In genomic region chr12:8640711-8641424, GRCm38 (mm10) we compare ENCODE assay signal across 8 mouse cellular contexts. TPM values are rescaled to one million over a fixed set of nuclear protein-coding genes. Genes with fewer than 3 reads are reported as not detected.
A peak's percentile ranks its signal among the peaks of the same experiment; 100 is the strongest.
DNase-seq lines count a peak whose midpoint lies in the region; ATAC-seq and TF ChIP-seq lines count a peak whose summit lies in the region.

No protein-coding gene starts in this region.

- TF ChIP-seq EP300 in MEL (IDR thresholded peaks at IDR 0.05; ENCODE audit: low read depth in 1 of 2, low read length in 2 of 2) = no peak

- no peaks in the 10 kb centered on the region for H3K36me3 ChIP-seq in MEL (ENCODE audit: control insufficient read depth in 1 of 2, insufficient read depth in 2 of 2, low read length in 2 of 2)
- no peaks in the 10 kb centered on the region for H3K36me3 ChIP-seq in forebrain, postnatal 0 days (ENCODE audit: insufficient read depth)
- H3K36me3 ChIP-seq in lung, embryonic 15.5 days = no peaks in the 10 kb centered on the region

- H3K4me1 ChIP-seq in MEL (ENCODE audit: control insufficient read depth in 1 of 2, insufficient read depth in 2 of 2, low read length in 2 of 2) = no peaks in the 10 kb centered on the region
- no peaks in the 10 kb centered on the region for H3K4me1 ChIP-seq in cerebellum, adult 2 months (ENCODE audit: control insufficient read depth, insufficient read depth, low read length)
- no peaks in the 10 kb centered on the region for H3K4me1 ChIP-seq in forebrain, postnatal 0 days (ENCODE audit: insufficient read depth)
- peaks cover 5% of the 10 kb centered on the region; the same call in 1 of the 2 replicates for H3K4me1 ChIP-seq in lung, embryonic 15.5 days

- peak overlapping the region; percentile 98 for H3K27ac ChIP-seq in MEL (ENCODE audit: control insufficient read depth, low read depth, low read length)
- H3K27ac ChIP-seq in cerebellum, adult 2 months (ENCODE audit: insufficient read depth, low read length) = peak overlapping the region; percentile 100
- peak overlapping the region; percentile 92 for H3K27ac ChIP-seq in forebrain, postnatal 0 days (ENCODE audit: low read depth, low read length)
- H3K27ac ChIP-seq in lung, embryonic 15.5 days = peak overlapping the region; percentile 98

- peak overlapping the region; percentile 100 for H3K9ac ChIP-seq in MEL (ENCODE audit: control insufficient read depth, low read depth, low read length, poor library complexity, severe bottlenecking)
- peak overlapping the region; percentile 93 for H3K9ac ChIP-seq in forebrain, postnatal 0 days
- H3K9ac ChIP-seq in lung, embryonic 15.5 days = peak overlapping the region; percentile 99

- H3K4me3 ChIP-seq in MEL (ENCODE audit: control insufficient read depth in 1 of 2, insufficient read depth in 1 of 2, low read depth in 2 of 2, low read length in 2 of 2) = peak overlapping the region; percentile 98 to 100
- H3K4me3 ChIP-seq in cerebellum, adult 2 months (replicated peaks; ENCODE audit: insufficient read depth, low read depth, low read length) = peak overlapping the region; percentile 91
- peak overlapping the region; percentile 68 for H3K4me3 ChIP-seq in forebrain, postnatal 0 days (ENCODE audit: low read depth, low read length)
- peak overlapping the region; percentile 95 for H3K4me3 ChIP-seq in lung, embryonic 15.5 days

- H3K27me3 ChIP-seq in MEL (ENCODE audit: control insufficient read depth in 1 of 2, insufficient read depth in 2 of 2, low read length in 2 of 2) = no peaks in the 10 kb centered on the region
- H3K27me3 ChIP-seq in cerebellum, adult 2 months (ENCODE audit: control insufficient read depth, insufficient read depth, low read length) = no peaks in the 10 kb centered on the region
- H3K27me3 ChIP-seq in forebrain, postnatal 0 days (ENCODE audit: insufficient read depth, low read length) = no peaks in the 10 kb centered on the region
- no peaks in the 10 kb centered on the region for H3K27me3 ChIP-seq in lung, embryonic 15.5 days

- no peak for TF ChIP-seq CTCF in MEL (IDR thresholded peaks at IDR 0.05 in 2 of 3, conservative IDR thresholded peaks at IDR 0.05 in 1 of 3; ENCODE audit: control insufficient read depth in 1 of 3, insufficient read depth in 1 of 3, low read depth in 2 of 3, low read length in 3 of 3, poor library complexity in 1 of 3, severe bottlenecking in 1 of 3)
- no peak for TF ChIP-seq CTCF in cerebellum, adult 2 months (IDR thresholded peaks at IDR 0.05; ENCODE audit: borderline replicate concordance, insufficient read depth, low read depth, low read length)
- 0 out of 2 replicates have a peak, but pooled peaks have one; percentile 15 for TF ChIP-seq CTCF in forebrain, postnatal 0 days (IDR thresholded peaks at IDR 0.05; ENCODE audit: low read depth)

- WGBS in cerebellum, adult 2 months = under 1% methylated on average over 46 of the region's 47 CpGs
- WGBS in forebrain, postnatal 0 days = under 1% methylated on average over 46 of the region's 47 CpGs
- WGBS in lung, embryonic 15.5 days = under 1% methylated on average over 47 of the region's 47 CpGs

- H3K4me2 ChIP-seq in forebrain, postnatal 0 days (ENCODE audit: low read depth) = peak overlapping the region; percentile 56
- H3K4me2 ChIP-seq in lung, embryonic 15.5 days = peak overlapping the region; percentile 75

- TF ChIP-seq POLR2A in MEL (IDR thresholded peaks at IDR 0.05; ENCODE audit: control insufficient read depth in 1 of 2, insufficient read depth in 1 of 2, low read depth in 1 of 2, low read length in 2 of 2, poor library complexity in 1 of 2) = peak; percentile 57 to 65; a peak in 1 of 4 replicates
- no peak for TF ChIP-seq POLR2A in cerebellum, adult 2 months (IDR thresholded peaks at IDR 0.05; ENCODE audit: borderline replicate concordance, insufficient read depth, low read length)

- peak; percentile 95 for DNase-seq in MEL (ENCODE audit: low read depth, low spot score)
- peak; percentile 98 to 100 for DNase-seq in cerebellum, adult 2 months
- peak; percentile 99 for DNase-seq in forebrain, postnatal 0 days
- DNase-seq in heart, postnatal 4 days = peak; percentile 99
- DNase-seq in layer of hippocampus, adult 8-10 months (ENCODE audit: low spot score in 2 of 2) = peak; percentile 96 to 99
- peak; percentile 92 for DNase-seq in ovary, adult 18-20 months (ENCODE audit: low spot score)
- DNase-seq in thymus, postnatal 0 days (ENCODE audit: low spot score) = peak; percentile 96

- H3K9me3 ChIP-seq in MEL (replicated peaks; ENCODE audit: insufficient read depth, low read length) = no peaks in the 10 kb centered on the region
- H3K9me3 ChIP-seq in forebrain, postnatal 0 days (ENCODE audit: low read length) = no peaks in the 10 kb centered on the region
- H3K9me3 ChIP-seq in lung, embryonic 15.5 days = no peaks in the 10 kb centered on the region

- TF ChIP-seq RAD21 in MEL (IDR thresholded peaks at IDR 0.05; ENCODE audit: low read depth, low read length) = no peak

- ATAC-seq in forebrain, postnatal 0 days = peak; percentile 99
- peak; percentile 99 for ATAC-seq in lung, embryonic 15.5 days (ENCODE audit: borderline replicate concordance, extremely low read depth, low FRiP score, low TSS enrichment)

- H3K79me2 ChIP-seq in MEL (ENCODE audit: control insufficient read depth, insufficient read depth, low read length, poor library complexity) = peaks cover 2% of the 10 kb centered on the region; the same call in 1 of the 2 replicates

TF ChIP-seq in MEL, 35 proteins besides CTCF, POLR2A, EP300 and RAD21 (continues in another document):
- no peak; the same call in 1 of the 2 replicates for TF ChIP-seq RCOR1 (IDR thresholded peaks at IDR 0.05; ENCODE audit: low read depth, low read length)
- TF ChIP-seq NELFE (IDR thresholded peaks at IDR 0.05; ENCODE audit: low read depth, low read length) = no peak
- TF ChIP-seq POLR2AphosphoS5 (IDR thresholded peaks at IDR 0.05; ENCODE audit: borderline replicate concordance, low read depth, low read length) = no peak
- no peak for TF ChIP-seq JUND (IDR thresholded peaks at IDR 0.05; ENCODE audit: low read depth, low read length)
- peak; percentile 26; the same call in 1 of the 2 replicates for TF ChIP-seq MXI1 (IDR thresholded peaks at IDR 0.05; ENCODE audit: low read depth, low read length)
- TF ChIP-seq CHD1 (IDR thresholded peaks at IDR 0.05; ENCODE audit: low read depth, low read length) = no peak
- peak; percentile 49; the same call in 1 of the 2 replicates for TF ChIP-seq TBP (IDR thresholded peaks at IDR 0.05; ENCODE audit: low read depth, low read length)
- TF ChIP-seq USF2 (IDR thresholded peaks at IDR 0.05; ENCODE audit: borderline replicate concordance in 1 of 2, insufficient read depth in 1 of 2, low read depth in 1 of 2, low read length in 2 of 2) = no peak
- TF ChIP-seq TCF12 (IDR thresholded peaks at IDR 0.05; ENCODE audit: low read depth, low read length) = 0 out of 2 replicates have a peak, but pooled peaks have one; percentile 4
- TF ChIP-seq SIN3A (IDR thresholded peaks at IDR 0.05; ENCODE audit: low read length) = peak; percentile 78
- no peak for TF ChIP-seq BHLHE40 (IDR thresholded peaks at IDR 0.05; ENCODE audit: borderline replicate concordance, low read depth, low read length)
- no peak for TF ChIP-seq USF1 (IDR thresholded peaks at IDR 0.05; ENCODE audit: low read depth, low read length)
- TF ChIP-seq POLR2AphosphoS2 (IDR thresholded peaks at IDR 0.05; ENCODE audit: low read length) = no peak
- TF ChIP-seq TAL1 (IDR thresholded peaks at IDR 0.05; ENCODE audit: low read length) = no peak
- peak; percentile 82 for TF ChIP-seq MYC (IDR thresholded peaks at IDR 0.05; ENCODE audit: low read depth, low read length)
- no peak for TF ChIP-seq GABPA (IDR thresholded peaks at IDR 0.05; ENCODE audit: low read depth, low read length)
- TF ChIP-seq ZNF384 (IDR thresholded peaks at IDR 0.05; ENCODE audit: low read depth, low read length) = peak; percentile 97
- TF ChIP-seq MAZ (IDR thresholded peaks at IDR 0.05; ENCODE audit: low read depth, low read length) = no peak
- TF ChIP-seq ETS1 (IDR thresholded peaks at IDR 0.05; ENCODE audit: low read depth, low read length) = no peak
- TF ChIP-seq ZKSCAN1 (IDR thresholded peaks at IDR 0.05; ENCODE audit: low read depth, low read length) = no peak
- TF ChIP-seq CHD2 (IDR thresholded peaks at IDR 0.05; ENCODE audit: low read length) = peak; percentile 37; the same call in 1 of the 2 replicates
- TF ChIP-seq KAT2A (conservative IDR thresholded peaks at IDR 0.05; ENCODE audit: low read depth, low read length) = peak; percentile 71
- TF ChIP-seq MEF2A (IDR thresholded peaks at IDR 0.05; ENCODE audit: extremely low read depth, insufficient replicate concordance, low read depth, low read length, poor library complexity, severe bottlenecking) = no peak
- peak; percentile 14; the same call in 1 of the 2 replicates for TF ChIP-seq ZC3H11A (IDR thresholded peaks at IDR 0.05; ENCODE audit: low read depth, low read length)

RNA-seq across cellular contexts. Expression of gene Pum2, which starts 33.1 kb away (rescaled TPM):
- 62.9 and 67.7 TPM in 2 replicates for total RNA-seq in MEL (2012; rRNA removed)
- polyA plus RNA-seq in MEL (2012; ENCODE audit: insufficient read depth in 1 of 2, insufficient read length in 2 of 2, low read depth in 1 of 2, low replicate concordance in 2 of 2, missing spikeins in 1 of 2) = 100 to 1,000 TPM in 1 of 2 experiments, 10 to 100 TPM in 1; 87.8 to 140 TPM
- 65.1 and 69.8 TPM in 2 replicates for polyA plus RNA-seq in cerebellum, adult 2 months (2012; rRNA removed)
- total RNA-seq in forebrain, postnatal 0 days (2014; rRNA removed) = 103 and 133 TPM in 2 replicates
- polyA plus RNA-seq in forebrain, postnatal 0 days (2015; fragmentation: Nextera tagmentation; extraction: Ambion mirVana) = 29.8 and 37.2 TPM in 2 replicates
- total RNA-seq in heart, postnatal 4 days (2021) = 100 to 1,000 TPM; 156 to 159 TPM
- 100 to 1,000 TPM; 170 to 200 (median 188) TPM for total RNA-seq in layer of hippocampus, adult 8-10 months (2022)
- polyA plus RNA-seq in lung, embryonic 15.5 days (2015; fragmentation: Nextera tagmentation; extraction: Ambion mirVana) = 42.5 and 44.5 TPM in 2 replicates
- polyA plus RNA-seq in thymus, postnatal 0 days (2015; fragmentation: Nextera tagmentation; extraction: Ambion mirVana) = 46.9 and 54.6 TPM in 2 replicates

RNA-seq across cellular contexts. Expression of gene Slc7a15, which starts 42.0 kb away (rescaled TPM):
- not detected in 2 replicates for total RNA-seq in MEL (2012; rRNA removed)
- polyA plus RNA-seq in MEL (2012; ENCODE audit: insufficient read depth in 1 of 2, insufficient read length in 2 of 2, low read depth in 1 of 2, low replicate concordance in 2 of 2, missing spikeins in 1 of 2) = not detected
- polyA plus RNA-seq in cerebellum, adult 2 months (2012; rRNA removed) = 0.10 TPM in 1 of 2 replicates, not detected in the other
- total RNA-seq in forebrain, postnatal 0 days (2014; rRNA removed) = not detected in 2 replicates
- polyA plus RNA-seq in forebrain, postnatal 0 days (2015; fragmentation: Nextera tagmentation; extraction: Ambion mirVana) = not detected in 2 replicates
- not detected for total RNA-seq in heart, postnatal 4 days (2021)
- not detected for total RNA-seq in layer of hippocampus, adult 8-10 months (2022)
- not detected in 2 replicates for polyA plus RNA-seq in lung, embryonic 15.5 days (2015; fragmentation: Nextera tagmentation; extraction: Ambion mirVana)
- polyA plus RNA-seq in thymus, postnatal 0 days (2015; fragmentation: Nextera tagmentation; extraction: Ambion mirVana) = 0.14 and 0.17 TPM in 2 replicates

Comparison
In these comparisons a context has a peak if more than half of its experiments do, and no peak if none do; other contexts are left out.
1. Peak in every context shown above with its lines: DNase-seq, ATAC-seq, H3K4me3 ChIP-seq and H3K27ac ChIP-seq.